10 mouse cellular contexts compared by ENCODE assay signal in genomic region chr1:131971771-131972497, GRCm38 (mm10). TPM values are rescaled to one million over a fixed set of nuclear protein-coding genes. Genes with fewer than 3 reads are reported as not detected.
DNase-seq lines count a peak whose midpoint lies in the region; ATAC-seq lines count a peak whose summit lies in the region.
"Had no signal": no experiment of that assay in that cellular context is flagged by ENCODE, and none has a peak within 500 bp of the region (broad histone marks: within the 10 kb centered on the region; RNA-seq: fewer than 3 reads in every experiment).

No protein-coding gene starts in this region.

- no peak for ATAC-seq in lung, embryonic 15.5 days (ENCODE audit: borderline replicate concordance, extremely low read depth, low FRiP score, low TSS enrichment)
- ATAC-seq in embryonic facial prominence, embryonic 14.5 days (ENCODE audit: low read depth), result peak; percentile 24; the same call in 1 of the 2 replicates
- peak; percentile 44; the same call in 1 of the 2 replicates for ATAC-seq in neural tube, embryonic 14.5 days (ENCODE audit: low read depth)

- H3K4me3 ChIP-seq in lung, embryonic 15.5 days, result no peak overlapping the region
- H3K4me3 ChIP-seq in embryonic facial prominence, embryonic 14.5 days (ENCODE audit: low read depth, low read length), result no peak overlapping the region
- H3K4me3 ChIP-seq in neural tube, embryonic 14.5 days (ENCODE audit: low read depth, low read length), result no peak overlapping the region

- 0 out of 2 replicates have a peak overlapping the region, but pooled peaks have one; percentile 3 for H3K9ac ChIP-seq in lung, embryonic 15.5 days
- H3K9ac ChIP-seq in embryonic facial prominence, embryonic 14.5 days (ENCODE audit: low read depth, low read length), result peak overlapping the region; percentile 19; the same call in 1 of the 2 replicates
- no peak overlapping the region for H3K9ac ChIP-seq in neural tube, embryonic 14.5 days (replicated peaks; ENCODE audit: low read depth, low read length)

- H3K4me2 ChIP-seq in lung, embryonic 15.5 days, result no peak overlapping the region; the same call in 1 of the 2 replicates
- H3K4me2 ChIP-seq in embryonic facial prominence, embryonic 14.5 days (ENCODE audit: low read depth, low read length), result no peak overlapping the region
- H3K4me2 ChIP-seq in neural tube, embryonic 14.5 days (ENCODE audit: low read depth, low read length), result no peak overlapping the region

- DNase-seq in lung, postnatal 14 days, result no peak
- DNase-seq in embryonic facial prominence, embryonic 14.5 days (ENCODE audit: low spot score), result peak; percentile 24
- peak; percentile 36 for DNase-seq in liver
- DNase-seq in layer of hippocampus, adult 18-20 months (ENCODE audit: low spot score in 2 of 2), result no peak
- DNase-seq in adipocyte (ENCODE audit: low spot score), result no peak
- DNase-seq in adrenal gland, postnatal 25 days, result no peak
- DNase-seq: lung, adult 2 months; right cerebral cortex, adult 18-20 months had no signal

- H3K27ac ChIP-seq in lung, embryonic 15.5 days, result no peak overlapping the region
- H3K27ac ChIP-seq in embryonic facial prominence, embryonic 14.5 days (replicated peaks; ENCODE audit: low read depth, low read length), result no peak overlapping the region
- no peak overlapping the region for H3K27ac ChIP-seq in neural tube, embryonic 14.5 days (ENCODE audit: low read depth, low read length)

- H3K9me3 ChIP-seq in lung, embryonic 15.5 days, result no peaks in the 10 kb centered on the region
- no peaks in the 10 kb centered on the region for H3K9me3 ChIP-seq in embryonic facial prominence, embryonic 14.5 days (ENCODE audit: control insufficient read depth, low read length)
- H3K9me3 ChIP-seq in neural tube, embryonic 14.5 days (ENCODE audit: control insufficient read depth, low read length), result no peaks in the 10 kb centered on the region

- H3K4me1 ChIP-seq in lung, embryonic 15.5 days, result peaks cover 24% of the 10 kb centered on the region
- peaks cover 18% of the 10 kb centered on the region for H3K4me1 ChIP-seq in embryonic facial prominence, embryonic 14.5 days (ENCODE audit: control insufficient read depth, insufficient read depth, low read length)
- no peaks in the 10 kb centered on the region; the same call in 1 of the 2 replicates for H3K4me1 ChIP-seq in neural tube, embryonic 14.5 days (ENCODE audit: control insufficient read depth, insufficient read depth, low read length)

- H3K36me3 ChIP-seq in lung, embryonic 15.5 days, result no peaks in the 10 kb centered on the region
- no peaks in the 10 kb centered on the region for H3K36me3 ChIP-seq in embryonic facial prominence, embryonic 14.5 days (ENCODE audit: control insufficient read depth, insufficient read depth, low read length)
- no peaks in the 10 kb centered on the region for H3K36me3 ChIP-seq in neural tube, embryonic 14.5 days (ENCODE audit: control insufficient read depth, insufficient read depth, low read length)

- no peaks in the 10 kb centered on the region for H3K27me3 ChIP-seq in lung, embryonic 15.5 days
- H3K27me3 ChIP-seq in embryonic facial prominence, embryonic 14.5 days (replicated peaks; ENCODE audit: control insufficient read depth, insufficient read depth, low read length), result peaks cover 7% of the 10 kb centered on the region; the same call in 1 of the 2 replicates
- H3K27me3 ChIP-seq in neural tube, embryonic 14.5 days (ENCODE audit: control insufficient read depth, insufficient read depth, low read length), result no peaks in the 10 kb centered on the region

- WGBS in lung, embryonic 15.5 days, result 36% methylated on average over 15 of the region's 15 CpGs
- WGBS in embryonic facial prominence, embryonic 14.5 days, result 34% methylated on average over 14 of the region's 15 CpGs
- WGBS in neural tube, embryonic 14.5 days, result 5% methylated on average over 15 of the region's 15 CpGs

RNA-seq across cellular contexts. Expression of gene Slc45a3, which starts 9.2 kb away (rescaled TPM):
- polyA plus RNA-seq in lung, embryonic 15.5 days (2015; fragmentation: Nextera tagmentation; extraction: Ambion mirVana), result 2.3 and 2.7 TPM in 2 replicates
- polyA plus RNA-seq in embryonic facial prominence, embryonic 14.5 days (2014; fragmentation: Nextera tagmentation; extraction: Ambion mirVana), result 8.5 and 11.0 TPM in 2 replicates
- polyA plus RNA-seq in neural tube, embryonic 14.5 days (2014; fragmentation: Nextera tagmentation; extraction: Ambion mirVana), result 0.66 and 3.4 TPM in 2 replicates
- total RNA-seq in layer of hippocampus, adult 18-20 months (2021), result under 1 TPM; 0.72 to 0.89 TPM
- 12.6 and 15.5 TPM in 2 replicates for total RNA-seq in adrenal gland, postnatal 25 days (2021)

RNA-seq across cellular contexts. Expression of gene Elk4, which starts 35.5 kb away (rescaled TPM):
- polyA plus RNA-seq in lung, embryonic 15.5 days (2015; fragmentation: Nextera tagmentation; extraction: Ambion mirVana), result 24.2 and 28.6 TPM in 2 replicates
- polyA plus RNA-seq in embryonic facial prominence, embryonic 14.5 days (2014; fragmentation: Nextera tagmentation; extraction: Ambion mirVana), result 27.6 and 39.0 TPM in 2 replicates
- polyA plus RNA-seq in neural tube, embryonic 14.5 days (2014; fragmentation: Nextera tagmentation; extraction: Ambion mirVana), result 13.8 and 16.2 TPM in 2 replicates
- total RNA-seq in layer of hippocampus, adult 18-20 months (2021), result 10 to 100 TPM; 55.3 to 64.3 TPM
- 100 and 117 TPM in 2 replicates for total RNA-seq in adrenal gland, postnatal 25 days (2021)

Comparison
In these comparisons a context has a peak if more than half of its experiments do, and no peak if none do; other contexts are left out.
1. DNase-seq: peak in embryonic facial prominence, embryonic 14.5 days (single experiment) and liver (single experiment); none in lung, postnatal 14 days (single experiment), layer of hippocampus, adult 18-20 months (0 of 2), adipocyte (single experiment) and adrenal gland, postnatal 25 days (single experiment).